Mouse (Mus musculus): ENCODE results near the gene Arl10. TPM values are rescaled to one million over a fixed set of nuclear protein-coding genes. Genes with fewer than 3 reads are reported as not detected.
A peak's percentile ranks its signal among the peaks of the same experiment; 100 is the strongest.

Arl10 gene
- polyA plus RNA-seq, 1 experiment: 13.2 TPM

DNA sequence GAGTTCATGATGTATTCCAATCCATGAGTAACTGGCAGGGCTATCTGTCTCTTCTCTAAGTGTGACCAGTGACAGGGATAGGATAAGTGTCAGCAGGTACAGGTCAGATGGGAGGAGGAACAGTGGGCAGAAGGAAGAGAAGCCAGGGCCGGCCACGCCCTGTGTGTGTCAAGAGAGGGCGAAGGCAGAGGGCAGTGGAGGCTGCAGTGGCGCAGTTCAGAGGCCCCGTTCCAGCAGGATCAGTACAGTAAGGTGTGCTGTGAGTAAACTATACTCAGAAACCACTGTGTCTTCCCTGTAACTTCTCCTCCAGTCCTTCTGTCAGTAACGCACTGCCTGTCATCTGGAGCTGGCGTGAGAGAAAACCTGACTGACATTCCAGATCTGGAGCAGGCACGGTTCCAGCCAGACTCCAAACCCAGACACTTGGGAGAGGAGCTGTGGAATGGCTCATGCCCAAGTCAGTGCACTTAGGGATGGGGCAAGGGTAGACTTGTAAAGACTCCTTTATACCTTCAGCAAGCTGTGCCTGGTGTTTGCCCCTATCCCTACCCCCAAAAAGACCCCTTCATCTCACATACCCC, 21.4 kb downstream of the Arl10 start:
- H3K27ac ChIP-seq (ENCODE audit: insufficient read depth, low read length): peak overlapping the region; percentile 17; the same call in 1 of the 2 replicates
- no peak for TF ChIP-seq CTCF (IDR thresholded peaks at IDR 0.05; ENCODE audit: borderline replicate concordance, insufficient read depth, low read length)
- no peak for TF ChIP-seq POLR2A (IDR thresholded peaks at IDR 0.05; ENCODE audit: low read depth, low read length)
- no peak overlapping the region for H3K4me3 ChIP-seq (ENCODE audit: insufficient read depth, low read length)
- H3K4me1 ChIP-seq (ENCODE audit: control insufficient read depth, insufficient read depth, low read length): peaks cover 4% of the 10 kb centered on the region

GRCm38 (mm10) chr13:54596870-54597269, 22.1 kb downstream of the Arl10 start:
- peaks cover 2% of the 10 kb centered on the region for H3K4me1 ChIP-seq (ENCODE audit: control insufficient read depth, insufficient read depth, low read length)
- H3K27ac ChIP-seq (ENCODE audit: insufficient read depth, low read length): peak overlapping the region; percentile 17; the same call in 1 of the 2 replicates
- H3K4me3 ChIP-seq (ENCODE audit: insufficient read depth, low read length): no peak overlapping the region
- TF ChIP-seq POLR2A (IDR thresholded peaks at IDR 0.05; ENCODE audit: low read depth, low read length) (no peak), CTCF (IDR thresholded peaks at IDR 0.05; ENCODE audit: borderline replicate concordance, insufficient read depth, low read length) (no peak)

DNA sequence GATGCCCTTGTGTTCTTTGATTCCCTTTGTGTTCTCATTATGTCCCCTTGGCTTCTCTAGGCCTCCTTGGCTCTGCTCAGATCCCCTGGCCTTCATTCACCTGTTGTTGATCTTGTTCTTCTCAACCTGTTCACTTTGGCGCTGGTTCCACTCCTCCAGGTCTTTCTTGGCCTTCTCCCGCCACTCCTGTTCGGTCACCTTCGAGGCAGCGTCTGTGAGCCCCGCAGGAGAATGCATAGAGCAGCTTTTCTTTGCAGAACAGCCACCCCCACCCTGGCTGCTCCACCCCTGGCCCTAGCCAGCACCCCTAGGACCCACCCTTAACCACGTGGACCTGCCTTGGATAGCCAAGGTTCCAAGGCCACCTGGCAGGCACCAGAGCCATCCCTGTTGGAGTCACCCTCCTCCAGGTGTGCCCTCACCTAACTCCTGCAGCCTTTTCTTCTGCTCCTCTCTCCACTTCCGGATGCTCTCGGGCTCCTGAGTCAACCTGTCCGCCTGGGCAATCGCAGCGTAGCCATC, 23.9 kb downstream of the Arl10 start:
- H3K4me1 ChIP-seq (ENCODE audit: control insufficient read depth, insufficient read depth, low read length): no peaks in the 10 kb centered on the region; the same call in 1 of the 2 replicates
- H3K4me3 ChIP-seq (ENCODE audit: insufficient read depth, low read length): no peak overlapping the region
- no peak overlapping the region for H3K27ac ChIP-seq (ENCODE audit: insufficient read depth, low read length)
- TF ChIP-seq CTCF (IDR thresholded peaks at IDR 0.05; ENCODE audit: borderline replicate concordance, insufficient read depth, low read length) (no peak), POLR2A (IDR thresholded peaks at IDR 0.05; ENCODE audit: low read depth, low read length) (no peak)

- no peak overlapping the region for H3K4me3 ChIP-seq (ENCODE audit: insufficient read depth, low read length)
- no peak for TF ChIP-seq POLR2A (IDR thresholded peaks at IDR 0.05; ENCODE audit: low read depth, low read length)
- TF ChIP-seq CTCF (IDR thresholded peaks at IDR 0.05; ENCODE audit: borderline replicate concordance, insufficient read depth, low read length): no peak
- peaks cover 8% of the 10 kb centered on the region; the same call in 1 of the 2 replicates for H3K4me1 ChIP-seq (ENCODE audit: control insufficient read depth, insufficient read depth, low read length)
- no peak overlapping the region for H3K27ac ChIP-seq (ENCODE audit: insufficient read depth, low read length)
Observed at GRCm38 (mm10) chr13:54602639-54603111, 27.9 kb downstream of the Arl10 start.

- H3K4me1 ChIP-seq (ENCODE audit: control insufficient read depth, insufficient read depth, low read length): peaks cover 12% of the 10 kb centered on the region
- TF ChIP-seq CTCF (IDR thresholded peaks at IDR 0.05; ENCODE audit: borderline replicate concordance, insufficient read depth, low read length): no peak
- TF ChIP-seq POLR2A (IDR thresholded peaks at IDR 0.05; ENCODE audit: low read depth, low read length): no peak
- H3K27ac ChIP-seq (ENCODE audit: insufficient read depth, low read length): no peak overlapping the region
- no peak overlapping the region for H3K4me3 ChIP-seq (ENCODE audit: insufficient read depth, low read length)
Observed at GRCm38 (mm10) chr13:54603501-54603900, 28.7 kb downstream of the Arl10 start.

DNA sequence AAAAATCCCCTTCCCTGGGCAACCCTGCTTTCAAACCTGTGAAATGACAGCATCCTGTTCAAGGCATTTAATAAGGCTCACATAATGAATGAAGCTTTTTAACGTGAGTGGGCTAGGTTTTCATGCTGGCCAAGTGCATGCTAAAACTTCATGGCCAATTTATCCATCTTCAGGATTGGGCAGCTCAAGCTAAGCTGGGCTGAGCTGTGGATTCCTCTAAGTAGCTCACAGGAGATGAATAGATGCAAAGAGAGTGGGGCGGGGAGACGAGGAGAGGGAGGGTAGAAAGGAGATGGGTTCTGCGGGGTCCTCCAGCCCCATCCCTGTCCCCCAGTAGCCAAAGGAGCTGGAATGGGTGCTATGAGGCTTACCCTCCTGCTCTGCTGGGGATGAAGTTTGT, 29.4 kb downstream of the Arl10 start:
- Histone ChIP-seq H3K27ac (ENCODE audit: insufficient read depth, low read length) (no peak overlapping the region), H3K4me3 (ENCODE audit: insufficient read depth, low read length) (no peak overlapping the region), H3K4me1 (ENCODE audit: control insufficient read depth, insufficient read depth, low read length) (peaks cover 16% of the 10 kb centered on the region)
- TF ChIP-seq CTCF (IDR thresholded peaks at IDR 0.05; ENCODE audit: borderline replicate concordance, insufficient read depth, low read length) (no peak), POLR2A (IDR thresholded peaks at IDR 0.05; ENCODE audit: low read depth, low read length) (no peak)

DNA sequence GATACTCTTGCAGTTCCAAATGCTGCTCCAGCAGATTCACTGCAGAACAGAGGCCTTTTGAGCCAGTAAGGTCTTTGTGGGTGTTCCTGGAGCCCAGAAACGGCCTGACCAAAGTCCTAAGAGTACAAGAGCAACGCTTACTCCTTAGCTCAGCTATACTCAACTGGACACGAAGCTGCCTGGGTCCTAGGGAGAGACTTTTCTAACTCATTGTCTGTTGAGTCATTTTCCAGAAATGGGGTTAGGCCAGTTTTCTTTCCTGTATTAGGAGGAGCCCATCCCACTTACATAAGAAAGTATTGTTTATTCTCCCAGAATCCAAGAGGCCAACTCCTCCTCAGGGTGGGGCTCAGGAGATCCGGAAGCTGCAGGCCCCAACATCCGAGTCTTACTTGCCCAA, 30.6 kb downstream of the Arl10 start:
- TF ChIP-seq CTCF (IDR thresholded peaks at IDR 0.05; ENCODE audit: borderline replicate concordance, insufficient read depth, low read length) (no peak), POLR2A (IDR thresholded peaks at IDR 0.05; ENCODE audit: low read depth, low read length) (0 out of 2 replicates have a peak, but pooled peaks have one; percentile 11)
- Histone ChIP-seq H3K4me1 (ENCODE audit: control insufficient read depth, insufficient read depth, low read length) (peaks cover 18% of the 10 kb centered on the region), H3K4me3 (ENCODE audit: insufficient read depth, low read length) (no peak overlapping the region), H3K27ac (ENCODE audit: insufficient read depth, low read length) (peak overlapping the region; percentile 28; the same call in 1 of the 2 replicates)

GRCm38 (mm10) chr13:54607204-54607603, 32.4 kb downstream of the Arl10 start:
- Histone ChIP-seq H3K27ac (ENCODE audit: insufficient read depth, low read length) (no peak overlapping the region), H3K4me3 (ENCODE audit: insufficient read depth, low read length) (no peak overlapping the region), H3K4me1 (ENCODE audit: control insufficient read depth, insufficient read depth, low read length) (peaks cover 18% of the 10 kb centered on the region)
- TF ChIP-seq CTCF (IDR thresholded peaks at IDR 0.05; ENCODE audit: borderline replicate concordance, insufficient read depth, low read length): no peak

DNA sequence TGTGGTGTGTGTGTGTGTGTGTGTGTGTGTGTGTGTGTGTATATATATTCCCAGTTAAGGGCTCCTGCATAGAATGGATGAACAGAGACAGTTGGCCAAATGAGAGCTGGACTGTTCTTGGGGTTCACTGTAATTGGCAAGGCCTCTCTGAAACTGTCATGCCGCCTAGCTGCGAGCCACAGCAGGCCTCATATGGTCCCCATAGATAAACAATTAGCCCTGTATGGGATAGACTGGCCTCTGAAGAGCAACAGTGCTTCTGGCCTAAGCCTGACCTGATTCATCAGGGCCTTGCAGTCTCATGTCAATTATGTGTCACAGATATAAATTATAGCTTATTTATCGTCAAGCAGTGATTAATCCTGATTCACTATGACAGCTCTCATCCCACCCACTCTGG, 33.2 kb downstream of the Arl10 start:
- H3K27ac ChIP-seq (ENCODE audit: insufficient read depth, low read length): peak overlapping the region; percentile 32; the same call in 1 of the 2 replicates
- TF ChIP-seq POLR2A (IDR thresholded peaks at IDR 0.05; ENCODE audit: low read depth, low read length) (no peak), CTCF (IDR thresholded peaks at IDR 0.05; ENCODE audit: borderline replicate concordance, insufficient read depth, low read length) (no peak)
- no peak overlapping the region for H3K4me3 ChIP-seq (ENCODE audit: insufficient read depth, low read length)
- H3K4me1 ChIP-seq (ENCODE audit: control insufficient read depth, insufficient read depth, low read length): peaks cover 18% of the 10 kb centered on the region

- Histone ChIP-seq H3K4me1 (ENCODE audit: control insufficient read depth, insufficient read depth, low read length) (peaks cover 18% of the 10 kb centered on the region), H3K27ac (ENCODE audit: insufficient read depth, low read length) (peak overlapping the region; percentile 39), H3K4me3 (ENCODE audit: insufficient read depth, low read length) (no peak overlapping the region)
- no peak for TF ChIP-seq POLR2A (IDR thresholded peaks at IDR 0.05; ENCODE audit: low read depth, low read length)
- no peak for TF ChIP-seq CTCF (IDR thresholded peaks at IDR 0.05; ENCODE audit: borderline replicate concordance, insufficient read depth, low read length)
Observed at GRCm38 (mm10) chr13:54608666-54609065, 33.9 kb downstream of the Arl10 start.
